Mouse (Mus musculus): ENCODE data around the gene Aqp5. TPM values are rescaled to one million over a fixed set of nuclear protein-coding genes. Genes with fewer than 3 reads are reported as not detected.

Aqp5 gene
- polyA plus RNA-seq, 1 experiment from 2014 or later: 2.5 TPM

- H3K9ac ChIP-seq: peak overlapping the region; percentile 55
- 0 out of 2 replicates have a peak overlapping the region, but pooled peaks have one; percentile 26 for H3K4me2 ChIP-seq
- peak overlapping the region; percentile 3; the same call in 1 of the 2 replicates for H3K4me3 ChIP-seq
Observed at GRCm38 (mm10) chr15:99599245-99600070, 8.9 kb downstream of the Aqp5 start.

GRCm38 (mm10) chr15:99600986-99601822, 10.6 kb downstream of the Aqp5 start, which contains the start of gene Aqp6:
TSS of gene Aqp6 (plus strand) at chr15:99601400.
- no peak for ATAC-seq (ENCODE audit: low FRiP score)
- Histone ChIP-seq H3K4me2 (peak within 1 kb of the TSS; percentile 26), H3K4me1 (replicated peaks) (peaks cover 77% of the 10 kb centered on the region), H3K4me3 (0 out of 2 replicates have a peak within 1 kb of the TSS, but pooled peaks have one; percentile 3), H3K27me3 (0 out of 2 replicates have a peak, but pooled peaks cover 19% of the 10 kb centered on the region), H3K36me3 (no peaks in the 10 kb centered on the region), H3K9me3 (no peaks in the 10 kb centered on the region), H3K9ac (peak within 1 kb of the TSS; percentile 58), H3K27ac (peak within 1 kb of the TSS; percentile 86)
- 50% methylated on average over 22 of the region's 22 CpGs for WGBS

More at GRCm38 (mm10) chr15:99599245-99600070, 8.9 kb downstream of the Aqp5 start:
- Histone ChIP-seq H3K4me1 (replicated peaks) (peaks cover 63% of the 10 kb centered on the region), H3K9me3 (no peaks in the 10 kb centered on the region), H3K36me3 (no peaks in the 10 kb centered on the region), H3K27me3 (peaks cover 33% of the 10 kb centered on the region), H3K27ac (peak overlapping the region; percentile 84)
- peak; percentile 19; the same call in 1 of the 2 replicates for ATAC-seq (ENCODE audit: low FRiP score)
- WGBS: 34% methylated on average over 17 of the region's 17 CpGs

- peak overlapping the region; percentile 84 for H3K27ac ChIP-seq
- no peak overlapping the region for H3K4me3 ChIP-seq
- 6% methylated on average over 5 of the region's 5 CpGs for WGBS
- 0 out of 2 replicates have a peak, but pooled peaks cover 19% of the 10 kb centered on the region for H3K27me3 ChIP-seq
- no peaks in the 10 kb centered on the region for H3K36me3 ChIP-seq
- no peaks in the 10 kb centered on the region for H3K9me3 ChIP-seq
- no peak for ATAC-seq (ENCODE audit: low FRiP score)
- H3K4me2 ChIP-seq: peak overlapping the region; percentile 25; the same call in 1 of the 2 replicates
- peak overlapping the region; percentile 58; the same call in 1 of the 2 replicates for H3K9ac ChIP-seq
- peaks cover 77% of the 10 kb centered on the region for H3K4me1 ChIP-seq (replicated peaks)
Observed at GRCm38 (mm10) chr15:99601823-99602120, 11.2 kb downstream of the Aqp5 start.

GRCm38 (mm10) chr15:99602206-99602820, 11.7 kb downstream of the Aqp5 start:
- Histone ChIP-seq H3K27ac (peak overlapping the region; percentile 86), H3K4me2 (no peak overlapping the region), H3K9me3 (no peaks in the 10 kb centered on the region), H3K4me1 (replicated peaks) (peaks cover 79% of the 10 kb centered on the region), H3K27me3 (0 out of 2 replicates have a peak, but pooled peaks cover 19% of the 10 kb centered on the region), H3K36me3 (no peaks in the 10 kb centered on the region), H3K4me3 (no peak overlapping the region), H3K9ac (no peak overlapping the region)
- WGBS: 53% methylated on average over 17 of the region's 17 CpGs
- ATAC-seq (ENCODE audit: low FRiP score): no peak

GRCm38 (mm10) chr15:99603216-99603615, 12.6 kb downstream of the Aqp5 start:
- no peak for ATAC-seq (ENCODE audit: low FRiP score)
- Histone ChIP-seq H3K4me3 (no peak overlapping the region), H3K4me2 (no peak overlapping the region), H3K27me3 (0 out of 2 replicates have a peak, but pooled peaks cover 12% of the 10 kb centered on the region), H3K9me3 (no peaks in the 10 kb centered on the region), H3K36me3 (no peaks in the 10 kb centered on the region), H3K27ac (peak overlapping the region; percentile 86; the same call in 1 of the 2 replicates), H3K4me1 (replicated peaks) (peaks cover 80% of the 10 kb centered on the region), H3K9ac (no peak overlapping the region)
- whole genome bisulfite sequencing: 89% methylated on average over 7 of the region's 7 CpGs

GRCm38 (mm10) chr15:99605595-99605994, 15.0 kb downstream of the Aqp5 start:
- H3K4me3 ChIP-seq: no peak overlapping the region
- H3K27ac ChIP-seq: no peak overlapping the region
- H3K36me3 ChIP-seq: no peaks in the 10 kb centered on the region
- H3K4me2 ChIP-seq: no peak overlapping the region
- no peak for ATAC-seq (ENCODE audit: low FRiP score)
- H3K27me3 ChIP-seq: 0 out of 2 replicates have a peak, but pooled peaks cover 6% of the 10 kb centered on the region
- peaks cover 75% of the 10 kb centered on the region for H3K4me1 ChIP-seq (replicated peaks)
- WGBS: 43% methylated on average over 3 of the region's 3 CpGs
- H3K9ac ChIP-seq: no peak overlapping the region
- no peaks in the 10 kb centered on the region for H3K9me3 ChIP-seq

GRCm38 (mm10) chr15:99606515-99606914, 15.9 kb downstream of the Aqp5 start:
- Histone ChIP-seq H3K36me3 (no peaks in the 10 kb centered on the region), H3K9ac (no peak overlapping the region), H3K27ac (peak overlapping the region; percentile 73; the same call in 1 of the 2 replicates), H3K4me2 (no peak overlapping the region), H3K4me3 (no peak overlapping the region), H3K4me1 (replicated peaks) (peaks cover 73% of the 10 kb centered on the region), H3K27me3 (no peaks in the 10 kb centered on the region), H3K9me3 (no peaks in the 10 kb centered on the region)
- no peak for ATAC-seq (ENCODE audit: low FRiP score)
- WGBS: 27% methylated on average over 5 of the region's 5 CpGs

- Histone ChIP-seq H3K9me3 (no peaks in the 10 kb centered on the region), H3K4me1 (replicated peaks) (peaks cover 69% of the 10 kb centered on the region), H3K9ac (no peak overlapping the region; the same call in 1 of the 2 replicates), H3K27me3 (no peaks in the 10 kb centered on the region), H3K4me3 (no peak overlapping the region), H3K4me2 (0 out of 2 replicates have a peak overlapping the region, but pooled peaks have one; percentile 17), H3K36me3 (no peaks in the 10 kb centered on the region), H3K27ac (peak overlapping the region; percentile 73)
- WGBS: 14% methylated on average over 10 of the region's 10 CpGs
- peak; percentile 67 for ATAC-seq (ENCODE audit: low FRiP score)
Observed at GRCm38 (mm10) chr15:99607388-99608113, 17.0 kb downstream of the Aqp5 start.

- Histone ChIP-seq H3K36me3 (no peaks in the 10 kb centered on the region), H3K27me3 (no peaks in the 10 kb centered on the region), H3K9ac (no peak overlapping the region), H3K27ac (peak overlapping the region; percentile 73; the same call in 1 of the 2 replicates), H3K4me2 (no peak overlapping the region), H3K4me3 (no peak overlapping the region), H3K9me3 (no peaks in the 10 kb centered on the region), H3K4me1 (replicated peaks) (peaks cover 59% of the 10 kb centered on the region)
- ATAC-seq (ENCODE audit: low FRiP score): no peak
- WGBS: 70% methylated on average over 13 of the region's 13 CpGs
Observed at GRCm38 (mm10) chr15:99608382-99609125, 18.0 kb downstream of the Aqp5 start.

- Histone ChIP-seq H3K4me2 (no peak overlapping the region), H3K27ac (peak overlapping the region; percentile 66), H3K4me3 (no peak overlapping the region), H3K4me1 (replicated peaks) (peaks cover 53% of the 10 kb centered on the region), H3K9ac (peak overlapping the region; percentile 19; the same call in 1 of the 2 replicates), H3K9me3 (no peaks in the 10 kb centered on the region), H3K27me3 (no peaks in the 10 kb centered on the region), H3K36me3 (no peaks in the 10 kb centered on the region)
- no peak for ATAC-seq (ENCODE audit: low FRiP score)
- 62% methylated on average over 7 of the region's 7 CpGs for WGBS
Observed at GRCm38 (mm10) chr15:99611563-99611962, 21.0 kb downstream of the Aqp5 start.
